Mouse (Mus musculus) megakaryocyte-erythroid progenitor cell, adult 5-6 weeks (primary cell): Measurements from ENCODE around the gene Kcnh5. TPM values are rescaled to one million over a fixed set of nuclear protein-coding genes. Genes with fewer than 3 reads are reported as not detected.

Experiments
- ATAC-seq: replicated peaks from 2 replicates; pipeline ENCODE4 v1.8.0; 2016; ENCODE audit warnings: mild to moderate bottlenecking, inconsistent platforms; ENCODE audit not compliant: severe bottlenecking, poor library complexity, low FRiP score, low TSS enrichment
- total RNA-seq, 2 experiments: library from RNA; stranded (forward) in 1 of 2; stranded (reverse) in 1 of 2; fragments of 200-1000, 215-1000 nt in 1 of 2; fragments of >200 nt in 1 of 2; fragmentation: Nextera tagmentation in 1 of 2; gene quantifications; 2 replicates each; pipeline ENCODE4 v1.2.3; 2014 to 2017

Kcnh5 gene
- total RNA-seq (2014; fragmentation: Nextera tagmentation) (not detected in 2 replicates), total RNA-seq (2017) (not detected in 2 replicates)

DNA sequence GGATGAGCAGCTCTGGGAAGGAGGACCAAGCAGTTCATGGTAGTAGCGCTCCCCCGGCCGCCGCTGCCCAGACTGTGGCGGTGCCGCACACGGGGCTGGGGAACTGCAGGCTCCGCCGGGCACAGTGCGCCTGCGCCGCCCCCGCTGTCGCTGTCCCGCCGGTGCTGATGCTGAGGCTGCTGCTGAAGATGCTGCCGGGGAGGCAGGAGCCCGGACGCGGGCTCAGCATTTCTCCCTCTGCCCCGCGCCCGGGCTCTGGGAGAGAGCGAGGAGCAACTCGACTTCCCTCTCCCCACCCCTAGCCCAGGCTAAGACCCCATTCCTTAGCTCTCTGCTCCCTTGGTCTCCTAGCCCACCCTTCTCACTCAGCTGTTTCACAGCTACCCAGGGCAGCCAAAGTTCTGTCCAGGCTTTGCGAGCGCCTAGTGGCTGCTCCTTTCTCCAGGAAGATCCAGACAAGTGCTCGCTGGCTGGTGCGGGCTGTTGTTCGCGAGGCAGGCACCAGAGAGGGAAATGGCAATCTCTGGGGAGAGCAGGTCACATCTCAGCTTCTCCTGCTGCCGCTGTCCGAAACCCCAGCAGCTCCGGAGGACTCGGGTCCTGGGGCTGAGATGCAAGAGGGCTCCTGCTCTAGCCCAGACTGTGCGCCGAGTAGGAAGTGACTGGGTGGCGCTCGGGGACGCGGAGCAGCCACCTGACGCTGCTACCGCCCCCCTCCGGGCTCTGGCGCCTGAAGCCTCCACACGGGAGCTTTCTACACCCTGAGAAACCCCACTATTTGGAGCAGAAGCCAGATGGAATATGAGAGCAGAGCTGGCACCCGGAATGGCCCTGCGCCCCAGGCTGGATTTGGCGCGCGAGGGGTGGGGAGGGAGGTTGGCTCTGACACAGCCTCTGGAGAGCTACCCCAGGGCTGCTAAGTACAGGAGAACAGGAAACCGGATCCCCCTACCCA, at the start of gene Kcnh5:
Kcnh5 (minus strand) TSS at position 642 of the 955 bp plus-strand sequence.
- ATAC-seq: no peak

DNA sequence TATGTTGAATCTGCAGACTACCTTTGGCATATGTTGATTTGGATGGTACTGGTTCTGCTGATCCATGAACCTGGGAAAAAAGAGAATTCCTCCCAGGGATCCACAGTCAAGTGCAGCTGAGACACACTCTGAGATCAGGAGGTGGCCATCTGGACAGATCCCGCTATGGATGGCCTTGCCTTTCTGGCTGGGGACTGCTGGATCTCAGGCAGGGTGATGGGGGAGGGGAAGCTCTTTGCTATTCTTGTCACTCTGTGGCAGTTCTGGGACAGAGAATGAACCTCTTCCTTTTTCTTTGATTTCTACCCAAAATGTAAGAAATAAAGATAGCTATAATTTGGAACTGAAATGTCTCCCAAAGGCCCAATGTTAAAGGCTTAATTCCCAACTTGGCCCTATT, 46.8 kb upstream of the Kcnh5 start:
- no peak for ATAC-seq

DNA sequence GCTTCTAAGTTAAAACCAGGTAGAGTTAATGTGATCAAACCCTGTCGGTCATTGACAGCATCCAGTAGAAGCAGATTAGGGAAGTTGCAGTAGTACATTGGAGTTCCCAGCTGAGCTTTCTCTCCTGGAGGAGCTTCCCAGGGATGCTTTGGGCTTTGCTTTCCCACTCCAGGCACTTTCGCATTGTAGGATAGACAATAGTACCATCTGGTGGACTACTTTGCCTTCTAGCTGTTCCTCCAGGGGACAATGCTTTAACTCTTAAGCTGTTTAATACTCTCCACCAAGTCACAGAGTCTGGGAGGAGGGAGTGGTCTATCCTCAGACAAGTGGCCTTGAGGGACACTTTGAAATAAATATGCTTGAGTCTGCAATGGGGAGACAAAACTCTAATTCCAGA, 12.3 kb upstream of the Kcnh5 start:
- ATAC-seq: no peak

DNA sequence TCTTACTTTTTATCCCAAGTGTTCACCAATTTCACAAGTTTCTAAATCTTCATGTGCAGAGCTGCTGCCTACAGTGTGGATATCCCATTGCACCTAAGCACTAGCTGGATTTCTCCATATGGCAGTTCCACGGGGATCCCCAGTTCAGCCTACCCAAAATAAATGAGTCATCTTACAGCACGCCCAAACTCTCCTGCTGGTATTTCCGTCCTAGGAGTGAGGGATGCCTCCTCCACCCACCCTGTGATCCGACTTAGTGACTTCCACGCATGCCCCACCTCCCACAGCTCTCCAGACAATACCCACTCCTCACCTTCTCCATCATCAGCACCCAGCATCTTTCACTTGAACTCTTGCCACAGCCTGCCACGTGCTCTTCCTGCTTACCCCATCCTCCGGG, 5.5 kb upstream of the Kcnh5 start:
- no peak for ATAC-seq

DNA sequence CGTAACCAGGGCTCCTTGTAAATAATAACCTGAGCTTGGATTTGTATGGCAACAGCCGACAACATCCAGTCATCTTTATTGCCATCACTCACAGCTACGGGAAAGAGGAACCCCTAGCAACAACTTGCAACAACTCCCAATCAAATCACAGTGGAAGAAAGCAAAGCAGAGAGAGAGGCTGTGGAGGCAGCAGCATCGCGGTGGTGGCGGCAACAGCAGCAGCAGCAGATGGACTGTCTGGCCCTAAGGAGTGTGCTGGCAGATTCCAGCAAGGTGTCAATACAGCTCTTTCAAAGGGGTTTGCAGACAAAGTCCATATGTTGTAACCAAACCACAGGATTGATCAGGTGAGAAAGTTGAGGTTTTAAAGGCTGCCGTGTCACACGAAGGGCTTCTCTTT, 2.4 kb upstream of the Kcnh5 start:
- no peak for ATAC-seq

DNA sequence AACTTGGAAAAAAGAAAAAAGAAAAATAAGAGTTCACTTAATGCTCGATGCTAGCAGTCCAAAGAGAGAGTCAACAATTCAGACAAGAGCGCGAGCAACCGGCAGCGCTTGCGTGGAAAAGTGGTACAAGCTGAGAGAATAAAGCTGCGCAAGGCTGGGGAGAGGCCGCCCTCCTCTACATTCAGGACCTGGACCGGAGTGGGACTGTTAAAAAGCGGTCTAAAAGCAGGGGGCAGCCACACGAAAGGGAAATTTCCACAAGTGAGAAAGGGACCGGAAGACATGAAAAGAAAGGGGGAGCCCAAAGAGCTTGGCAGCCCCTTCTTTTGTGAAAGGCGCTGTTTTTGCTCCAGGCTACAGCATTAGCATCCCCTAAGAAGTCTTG, 506 bp upstream of the Kcnh5 start:
- no peak for ATAC-seq

DNA sequence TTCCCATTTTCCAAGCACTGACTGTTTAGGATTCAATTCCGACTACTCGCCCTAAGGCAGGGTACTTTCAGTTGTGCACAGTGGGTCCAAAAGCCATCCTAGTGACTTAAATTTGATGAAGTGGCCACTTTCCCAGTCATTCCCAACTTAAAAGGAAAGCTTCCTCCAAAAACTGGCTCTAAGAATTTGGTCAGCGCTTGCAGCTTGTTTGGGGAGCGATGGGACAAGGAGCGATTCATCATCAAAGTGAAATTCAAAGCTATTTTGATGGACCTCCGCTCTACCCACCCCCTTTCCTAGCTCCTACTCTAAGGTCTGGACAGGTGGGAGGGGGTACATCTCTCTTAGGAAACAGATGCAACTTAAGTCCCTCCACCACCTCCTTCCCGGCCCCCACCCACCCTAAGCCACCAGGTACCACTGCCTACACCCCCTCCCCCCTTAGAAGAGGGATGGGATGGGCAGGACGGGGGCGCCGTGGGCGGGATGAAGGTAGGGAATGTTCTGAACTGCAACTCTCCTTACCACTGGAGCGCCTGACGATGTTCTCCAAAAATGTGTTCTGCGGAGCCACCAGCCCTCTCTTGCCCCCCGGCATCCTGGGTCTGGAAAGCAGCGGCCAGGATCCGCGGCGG, 1.1 kb downstream of the Kcnh5 start:
- no peak for ATAC-seq

DNA sequence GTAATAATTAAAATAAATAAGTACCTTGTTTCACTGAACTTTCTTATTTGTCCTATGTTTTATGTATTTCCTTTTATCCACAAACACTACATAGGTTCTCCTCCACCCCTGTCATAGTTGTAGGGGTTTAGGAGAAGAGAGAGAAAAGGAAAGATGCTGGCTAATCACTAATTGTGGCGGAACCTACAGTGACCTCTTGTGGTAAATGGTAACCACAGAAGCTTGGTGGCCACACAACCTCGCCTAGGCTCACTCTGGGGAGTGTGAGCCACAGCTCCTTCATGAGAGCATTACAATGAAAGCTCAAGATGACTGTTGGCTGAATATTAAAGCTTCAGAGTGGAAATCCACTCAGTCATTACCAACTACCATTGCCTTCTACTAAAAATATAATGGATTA, 6.2 kb downstream of the Kcnh5 start:
- no peak for ATAC-seq

DNA sequence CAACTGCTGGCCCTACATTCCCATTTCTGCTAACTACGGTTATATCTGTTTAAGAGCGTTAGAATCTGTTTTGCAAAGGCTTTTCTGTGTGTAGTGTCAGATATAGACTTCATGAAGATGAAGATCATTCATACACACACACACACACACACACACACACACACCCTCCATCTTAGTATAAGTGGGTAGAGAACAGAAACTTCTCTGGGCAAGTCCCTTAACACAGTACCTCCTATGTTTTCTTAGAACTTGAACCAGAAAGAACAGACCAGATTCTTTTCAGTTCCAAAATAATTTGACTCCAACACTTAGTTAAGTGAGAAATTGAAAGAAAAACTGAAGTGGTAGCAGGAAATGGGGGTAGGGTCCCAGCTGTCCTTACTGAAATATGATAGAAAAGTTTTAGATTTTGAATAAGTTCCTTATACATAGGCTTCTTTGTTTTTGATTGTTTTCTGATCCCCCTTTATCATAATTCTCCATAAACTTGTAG, 24.0 kb downstream of the Kcnh5 start:
- ATAC-seq: no peak

DNA sequence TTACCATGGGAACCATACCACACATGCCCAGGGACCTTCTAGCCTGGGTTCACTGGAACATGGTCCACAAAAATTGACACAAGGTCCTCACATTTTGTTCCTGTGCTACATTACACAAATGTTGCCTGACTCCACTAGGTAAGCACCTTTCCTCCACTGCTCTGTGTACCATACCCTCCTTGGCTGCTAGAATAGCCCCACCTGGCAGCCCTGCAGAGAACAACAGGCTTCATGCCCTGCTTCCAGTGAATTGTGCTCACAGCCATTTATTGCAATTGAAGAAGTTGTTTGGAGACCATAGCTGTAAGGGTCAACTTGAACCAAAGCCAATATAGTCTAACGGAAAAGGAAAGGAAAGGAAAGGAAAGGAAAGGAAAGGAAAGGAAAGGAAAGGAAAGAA, 37.3 kb downstream of the Kcnh5 start:
- no peak for ATAC-seq

DNA sequence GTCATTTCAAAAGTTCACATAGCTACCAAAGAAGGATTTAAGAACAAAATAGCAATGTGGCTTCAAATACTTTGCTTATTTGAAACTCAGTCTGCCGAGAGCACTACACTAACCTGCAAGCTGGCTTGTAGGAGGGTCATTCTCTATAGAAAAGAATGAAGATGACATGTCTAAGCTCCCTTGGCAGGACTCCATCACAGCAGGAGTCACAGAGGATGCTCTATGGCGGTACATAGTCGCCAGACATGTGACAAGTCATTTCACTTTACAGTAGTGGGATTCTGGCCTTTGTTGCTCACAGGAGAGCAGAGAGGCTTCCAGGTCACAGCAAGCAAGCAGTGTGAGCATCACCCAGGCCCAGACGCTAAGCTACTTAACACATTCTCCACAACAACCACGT, 85.2 kb downstream of the Kcnh5 start:
- no peak for ATAC-seq

DNA sequence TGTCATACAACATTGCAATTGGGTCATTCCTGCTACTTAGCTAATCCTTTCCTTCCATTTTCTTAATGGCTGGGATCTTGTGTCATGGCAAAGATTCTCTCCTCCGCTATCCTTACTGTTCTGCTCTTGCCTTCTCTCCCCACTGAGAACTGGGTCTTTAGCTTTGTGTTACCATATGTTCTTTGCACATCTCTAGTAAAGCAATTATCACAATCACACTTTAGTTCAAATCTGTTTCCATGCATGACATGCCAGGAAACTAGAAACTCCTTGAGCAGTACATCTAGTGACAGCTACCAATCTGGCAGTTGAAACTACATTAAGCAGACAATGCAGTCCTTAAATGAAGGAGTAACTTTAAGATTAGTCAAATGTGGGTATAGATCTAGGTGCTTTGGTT, 86.2 kb downstream of the Kcnh5 start:
- no peak for ATAC-seq

DNA sequence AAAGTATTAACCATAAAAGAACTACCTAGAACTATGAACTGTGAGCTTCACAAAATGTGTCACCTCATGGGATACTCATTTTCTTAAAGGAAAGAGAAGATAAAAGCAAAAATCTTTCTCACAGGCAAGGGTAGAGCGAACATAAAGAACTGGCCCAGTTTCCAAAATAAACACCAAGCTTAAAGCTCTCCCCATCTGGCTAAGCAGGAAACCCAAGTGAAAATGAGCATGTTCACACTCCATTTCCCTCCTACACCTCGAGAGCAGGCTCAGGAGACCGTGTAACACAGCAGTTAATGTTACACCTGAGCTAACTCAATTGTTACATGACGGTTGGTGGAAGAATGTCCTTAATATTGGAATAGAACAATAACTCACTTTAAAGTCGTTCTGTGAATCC, 100.0 kb downstream of the Kcnh5 start:
- no peak for ATAC-seq

DNA sequence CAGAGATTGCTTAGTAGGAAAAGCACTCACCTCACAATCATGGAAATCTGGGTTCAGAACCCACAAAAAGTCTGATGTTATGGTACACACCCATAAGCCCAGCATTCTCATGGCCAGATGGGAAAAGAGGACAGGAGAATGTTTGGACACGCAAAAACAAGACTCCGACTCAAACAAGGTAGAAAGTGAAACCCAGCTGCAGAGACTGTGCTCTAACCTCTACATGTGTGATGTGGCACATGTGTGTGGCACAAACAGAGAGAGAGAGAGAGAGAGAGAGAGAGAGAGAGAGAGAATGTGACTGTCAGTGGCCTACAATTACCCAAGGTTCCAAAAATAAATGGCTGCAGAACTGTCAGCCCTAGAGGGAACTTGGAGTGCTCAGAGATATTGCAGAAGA, 106.1 kb downstream of the Kcnh5 start:
- ATAC-seq: no peak

DNA sequence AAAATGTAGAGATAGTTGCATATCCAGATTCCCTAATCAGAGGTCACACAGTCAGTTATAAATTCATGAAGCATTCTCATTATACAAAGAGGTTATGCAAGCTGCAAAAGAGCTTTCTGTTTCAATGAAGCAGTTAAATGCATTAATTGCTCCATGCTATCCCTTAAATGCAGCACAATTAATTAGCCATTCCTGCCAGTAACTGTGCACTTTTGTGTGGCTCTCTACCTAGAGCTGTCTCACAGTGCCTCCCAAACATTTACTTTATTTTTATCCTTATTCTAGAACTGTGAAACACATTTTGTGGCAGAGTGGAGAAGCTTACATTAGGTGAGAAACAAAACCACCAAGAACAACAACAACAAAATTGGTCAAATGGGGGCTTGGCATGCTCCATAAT, 114.6 kb downstream of the Kcnh5 start:
- no peak for ATAC-seq

DNA sequence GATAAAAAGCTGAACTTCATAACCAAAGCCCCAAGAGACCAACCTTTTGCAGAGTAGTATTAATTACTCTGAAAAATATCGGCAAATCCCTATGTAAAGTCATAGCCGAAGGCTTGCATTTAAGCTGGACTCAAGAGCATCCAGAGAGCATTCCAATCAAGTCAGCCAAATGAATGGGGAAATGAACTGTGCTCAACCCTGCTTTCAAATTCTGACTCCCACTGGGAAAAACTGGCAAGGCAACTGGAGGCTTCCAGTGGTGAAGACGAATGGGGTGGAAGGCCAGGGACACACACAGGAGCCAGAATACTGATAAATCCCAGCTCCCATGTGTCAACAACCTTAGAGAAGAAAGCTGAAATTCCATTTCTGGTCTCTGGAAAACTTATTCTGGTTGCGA, 115.4 kb downstream of the Kcnh5 start:
- ATAC-seq: no peak

DNA sequence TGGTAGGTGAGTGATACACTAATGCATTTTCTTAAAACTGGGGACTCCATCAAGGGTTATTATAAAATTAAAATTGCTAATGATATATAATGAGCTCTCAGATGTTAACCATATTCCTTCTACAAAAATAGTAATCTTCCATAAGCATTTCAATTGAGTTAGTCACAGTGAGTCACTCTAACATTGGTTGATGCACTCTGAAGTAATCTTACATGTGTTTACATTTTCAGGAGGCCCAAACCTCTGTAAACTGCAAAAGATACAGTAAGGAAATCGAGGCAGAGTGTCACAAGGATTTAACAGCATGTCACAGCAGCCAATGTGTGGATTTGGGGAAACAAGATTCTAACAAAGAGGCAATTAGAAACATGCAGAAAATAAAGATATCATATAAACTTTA, 123.4 kb downstream of the Kcnh5 start:
- no peak for ATAC-seq

DNA sequence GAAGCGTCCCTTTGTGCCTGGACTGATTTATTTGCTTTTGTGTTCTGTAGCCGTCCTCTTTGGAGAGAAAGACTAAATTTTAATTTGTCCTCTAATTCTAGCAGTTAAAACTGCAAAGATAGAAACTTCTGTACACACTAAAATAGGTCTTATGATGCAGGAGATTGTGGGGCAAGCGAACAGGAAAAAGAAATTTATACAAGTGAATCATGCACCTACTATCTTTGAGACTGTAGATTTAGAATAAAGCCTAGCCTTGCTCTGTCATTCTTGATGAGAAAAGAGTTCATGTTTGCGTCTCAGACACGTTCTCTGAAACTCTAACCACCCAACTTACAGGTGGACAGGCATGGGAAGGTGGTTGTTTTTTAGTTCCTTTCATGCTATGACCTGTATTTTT, 140.4 kb downstream of the Kcnh5 start:
- ATAC-seq: no peak

DNA sequence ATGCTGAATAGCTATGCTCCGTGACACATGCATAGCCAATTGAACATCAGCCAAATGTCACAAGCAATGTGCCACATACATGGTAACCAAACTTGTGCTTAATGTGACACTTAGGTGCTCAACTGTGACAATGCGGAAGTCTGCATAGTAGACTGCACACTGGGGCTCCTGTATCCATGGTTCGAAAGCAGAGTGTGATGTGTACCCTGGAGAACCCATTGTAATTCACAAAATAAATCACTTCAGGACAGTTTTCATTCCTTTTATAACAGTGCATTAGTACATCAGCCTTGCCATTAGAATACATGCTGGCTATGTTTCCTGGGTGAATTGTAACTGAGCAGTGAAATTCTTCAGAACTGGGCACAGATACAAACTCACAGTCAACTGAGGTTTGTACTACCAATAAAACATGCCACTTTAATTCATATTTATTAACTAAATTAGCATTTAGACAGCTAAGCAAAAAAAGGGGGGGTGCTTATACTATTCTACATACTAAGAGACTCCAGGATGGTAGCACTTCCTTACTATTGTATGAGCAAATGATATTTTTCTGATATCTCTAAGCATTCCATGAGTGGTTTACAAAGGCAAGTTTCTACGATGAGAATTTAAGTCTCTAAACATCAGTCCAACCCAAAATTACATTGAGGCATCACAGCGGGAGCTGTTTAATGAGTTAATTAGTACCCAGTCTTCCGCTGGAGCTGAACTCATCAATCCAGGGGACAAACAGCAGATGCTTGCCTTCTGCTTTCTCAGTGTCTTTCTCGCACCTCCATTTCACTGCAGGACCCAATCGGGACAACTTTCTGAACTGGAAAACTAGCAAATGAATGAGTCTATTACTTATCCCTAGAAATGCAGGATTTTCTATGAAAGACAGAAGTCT, 144.9 kb downstream of the Kcnh5 start:
- ATAC-seq: no peak

DNA sequence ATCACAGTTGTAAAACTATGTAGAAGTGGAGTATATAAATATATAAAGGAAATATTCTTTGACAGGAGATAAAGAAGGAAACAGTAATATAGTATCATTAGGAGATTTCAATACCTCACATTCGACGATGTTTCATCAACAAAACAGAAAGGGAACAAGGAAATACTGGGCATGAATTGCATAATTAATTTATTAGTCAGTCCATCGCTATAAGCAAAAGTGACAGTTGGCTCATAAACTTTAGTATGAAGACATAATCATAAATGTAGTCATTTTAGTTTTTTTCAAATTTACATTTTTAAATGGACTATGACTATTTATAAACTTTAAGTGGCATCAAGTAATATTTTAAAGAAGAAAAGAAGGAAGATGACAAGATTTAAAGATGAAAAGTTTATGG, 205.9 kb downstream of the Kcnh5 start:
- ATAC-seq: no peak
